Mouse (Mus musculus) forebrain, embryonic 15.5 days (tissue): Measurements from ENCODE around the gene Ube2r2. TPM values are rescaled to one million over a fixed set of nuclear protein-coding genes. Genes with fewer than 3 reads are reported as not detected.

Experiments
- ATAC-seq: fragments of 200-750 bp; cut with Nextera tagmentation; replicated peaks from 2 replicates; pipeline ENCODE4 v1.8.0; 2017; ENCODE audit warnings: mild to moderate bottlenecking, moderate TSS enrichment, moderate library complexity
- H3K27ac ChIP-seq: fragments of 300-500 bp; sonication (generic); replicated peaks from 2 replicates; pipeline ENCODE4 v1.5.1; 2015; ENCODE audit warnings: mild to moderate bottlenecking, inconsistent platforms
- H3K27me3 ChIP-seq: fragments of 300-500 bp; sonication (generic); 2 replicates; pipeline ENCODE4 v1.6.1; 2015; ENCODE audit warnings: inconsistent platforms
- H3K36me3 ChIP-seq: fragments of 300-500 bp; sonication (generic); 2 replicates; pipeline ENCODE4 v1.6.1; 2015; ENCODE audit warnings: mild to moderate bottlenecking, inconsistent platforms
- H3K4me1 ChIP-seq: fragments of 300-500 bp; sonication (generic); 2 replicates; pipeline ENCODE4 v1.6.1; 2015; ENCODE audit warnings: inconsistent platforms
- H3K4me2 ChIP-seq: fragments of 300-500 bp; sonication (generic); replicated peaks from 2 replicates; pipeline ENCODE4 v1.6.1; 2015; ENCODE audit warnings: mild to moderate bottlenecking, inconsistent platforms
- H3K4me3 ChIP-seq: fragments of 300-500 bp; sonication (generic); 2 replicates; pipeline ENCODE4 v1.5.1; 2015; ENCODE audit warnings: mild to moderate bottlenecking, inconsistent platforms
- H3K9ac ChIP-seq: fragments of 300-500 bp; sonication (generic); replicated peaks from 2 replicates; pipeline ENCODE4 v1.6.1; 2015; ENCODE audit warnings: mild to moderate bottlenecking, inconsistent platforms
- H3K9me3 ChIP-seq: fragments of 300-500 bp; sonication (generic); 2 replicates; pipeline ENCODE4 v1.6.1; 2016; ENCODE audit warnings: inconsistent platforms
- WGBS: fragments of 180-500 bp; shearing (Covaris S2); methylation state at CpG from one replicate; pipeline ENCODE4 v1.1.7; 2015; ENCODE audit warnings: mixed read lengths; 5-methylcytosine and 5-hydroxymethylcytosine counted together
- polyA plus RNA-seq: library from polyadenylated mRNA; unstranded; fragments of >200 nt; fragmentation: Nextera tagmentation; extraction: Ambion mirVana; gene quantifications from 2 replicates; pipeline ENCODE4 v1.2.1, GENCODE M21; 2015

Ube2r2 gene
- polyA plus RNA-seq, 1 experiment from 2014 or later: 67.1 TPM

- Histone ChIP-seq H3K9ac (no peak overlapping the region), H3K9me3 (no peaks in the 10 kb centered on the region), H3K27me3 (no peaks in the 10 kb centered on the region), H3K27ac (no peak overlapping the region), H3K36me3 (no peaks in the 10 kb centered on the region), H3K4me1 (0 out of 2 replicates have a peak, but pooled peaks cover 7% of the 10 kb centered on the region), H3K4me3 (no peak overlapping the region), H3K4me2 (no peak overlapping the region)
- 94% methylated on average over 7 of the region's 7 CpGs for WGBS
- ATAC-seq: no peak
Measured at GRCm38 (mm10) chr4:41151186-41151585, 15.6 kb downstream of the Ube2r2 start.

GRCm38 (mm10) chr4:41153146-41153545 lies 17.6 kb downstream of the Ube2r2 start:
- Histone ChIP-seq H3K9me3 (no peaks in the 10 kb centered on the region), H3K4me3 (no peak overlapping the region), H3K4me1 (0 out of 2 replicates have a peak, but pooled peaks cover 5% of the 10 kb centered on the region), H3K4me2 (no peak overlapping the region), H3K9ac (no peak overlapping the region), H3K36me3 (no peaks in the 10 kb centered on the region), H3K27ac (no peak overlapping the region), H3K27me3 (no peaks in the 10 kb centered on the region)
- ATAC-seq: no peak
- WGBS: 66% methylated on average over 3 of the region's 3 CpGs

DNA sequence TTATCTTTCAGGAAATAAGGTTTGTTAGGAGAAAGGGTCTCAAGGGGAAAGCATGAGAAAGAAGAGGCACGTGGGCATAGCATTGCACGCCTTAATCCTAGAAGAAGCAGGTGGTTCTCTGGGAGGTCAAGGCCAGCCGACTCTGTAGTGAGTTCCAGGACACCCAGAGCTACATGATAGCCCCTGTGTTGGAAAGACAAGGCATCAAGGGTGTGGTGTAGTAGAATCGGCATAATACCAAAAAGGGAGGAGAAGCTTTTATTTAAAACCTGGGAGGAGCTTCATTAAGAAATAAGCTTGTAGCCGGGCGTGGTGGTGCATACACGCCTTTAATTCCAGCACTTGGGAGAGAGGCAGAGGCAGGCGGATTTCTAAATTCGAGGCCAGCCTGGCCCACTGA lies 21.4 kb downstream of the Ube2r2 start:
- no peak overlapping the region for H3K4me2 ChIP-seq
- H3K27ac ChIP-seq: no peak overlapping the region
- no peak overlapping the region for H3K9ac ChIP-seq
- H3K9me3 ChIP-seq: no peaks in the 10 kb centered on the region
- H3K27me3 ChIP-seq: no peaks in the 10 kb centered on the region
- 0 out of 2 replicates have a peak, but pooled peaks cover 5% of the 10 kb centered on the region for H3K4me1 ChIP-seq
- no peaks in the 10 kb centered on the region for H3K36me3 ChIP-seq
- no peak for ATAC-seq
- WGBS: 88% methylated on average over 9 of the region's 9 CpGs
- no peak overlapping the region for H3K4me3 ChIP-seq

DNA sequence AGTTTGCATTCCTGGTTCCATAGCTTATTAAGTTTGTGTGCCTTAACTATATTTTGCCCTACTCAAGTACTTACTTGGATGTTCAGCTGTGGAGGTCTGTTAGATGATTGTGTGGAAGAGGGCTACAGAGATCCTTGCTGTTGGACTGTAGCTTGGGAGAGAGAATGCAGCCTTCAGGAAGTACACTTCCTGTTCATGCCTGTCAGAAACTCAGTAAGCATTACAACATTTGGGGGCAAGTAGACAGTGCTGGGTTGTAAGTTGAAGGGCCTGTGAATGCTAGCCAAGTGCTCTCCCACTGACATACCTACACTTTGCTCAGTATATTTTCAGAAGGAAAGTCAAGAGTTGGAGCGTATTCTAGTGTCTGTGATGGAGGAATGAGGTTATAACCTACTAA lies 22.7 kb downstream of the Ube2r2 start:
- 100% methylated on average over 1 of the region's 1 CpGs for WGBS
- H3K4me2 ChIP-seq: no peak overlapping the region
- ATAC-seq: no peak

DNA sequence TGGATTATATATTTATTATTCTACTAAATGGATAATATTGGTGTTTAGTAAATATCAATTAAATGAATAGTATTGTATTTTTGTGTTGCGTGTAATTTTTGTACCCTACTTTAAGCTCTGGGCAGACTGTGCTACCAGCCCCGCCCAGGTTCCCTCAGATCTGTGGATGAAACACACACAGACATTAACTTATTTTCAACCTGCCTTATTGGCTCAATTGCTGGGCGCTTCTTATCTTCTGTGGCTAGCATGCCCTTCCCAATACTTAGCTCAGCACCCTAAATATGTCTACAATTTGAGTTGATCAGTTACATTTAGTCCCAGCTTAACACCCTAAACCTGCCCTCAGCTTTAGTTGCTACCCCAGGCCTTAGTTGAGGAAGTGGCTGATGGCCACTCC lies 25.7 kb downstream of the Ube2r2 start:
- H3K27ac ChIP-seq: no peak overlapping the region
- H3K4me3 ChIP-seq: no peak overlapping the region
- no peak for ATAC-seq
- WGBS: 94% methylated on average over 3 of the region's 3 CpGs
- H3K9ac ChIP-seq: no peak overlapping the region
- H3K4me1 ChIP-seq: peaks cover 12% of the 10 kb centered on the region
- H3K4me2 ChIP-seq: no peak overlapping the region
- no peaks in the 10 kb centered on the region for H3K27me3 ChIP-seq
- H3K9me3 ChIP-seq: no peaks in the 10 kb centered on the region
- no peaks in the 10 kb centered on the region for H3K36me3 ChIP-seq

More for the DNA sequence above, 22.7 kb downstream of the Ube2r2 start:
- Histone ChIP-seq H3K4me1 (no peaks in the 10 kb centered on the region), H3K27ac (no peak overlapping the region), H3K9ac (no peak overlapping the region), H3K36me3 (no peaks in the 10 kb centered on the region), H3K4me3 (no peak overlapping the region), H3K27me3 (no peaks in the 10 kb centered on the region), H3K9me3 (no peaks in the 10 kb centered on the region)

DNA sequence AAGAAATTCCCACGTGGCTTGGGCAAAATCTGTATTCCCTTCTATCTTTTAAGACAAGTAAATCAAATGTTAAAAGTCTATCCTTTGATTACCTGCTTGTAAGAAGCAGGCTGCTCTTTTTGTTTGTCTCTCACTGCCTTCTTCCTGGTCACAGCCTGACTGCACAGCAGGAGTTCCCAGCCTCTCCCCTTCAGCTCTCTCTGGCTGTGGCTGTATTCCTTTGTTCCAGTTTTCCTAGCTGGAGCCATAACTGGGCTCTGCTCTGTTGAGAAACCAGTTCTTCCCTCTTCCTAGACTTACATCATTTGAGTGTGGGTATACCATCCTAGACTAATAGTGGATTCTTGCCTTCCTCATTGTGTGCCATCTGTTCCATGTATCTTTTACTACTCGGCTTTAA lies 29.4 kb downstream of the Ube2r2 start:
- Histone ChIP-seq H3K9me3 (no peaks in the 10 kb centered on the region), H3K4me2 (no peak overlapping the region), H3K27me3 (no peaks in the 10 kb centered on the region), H3K36me3 (peaks cover 7% of the 10 kb centered on the region), H3K27ac (peak overlapping the region; percentile 67), H3K4me1 (peaks cover 15% of the 10 kb centered on the region), H3K4me3 (no peak overlapping the region), H3K9ac (no peak overlapping the region)
- no peak for ATAC-seq
- WGBS: 14% methylated on average over 2 of the region's 2 CpGs

- Histone ChIP-seq H3K27me3 (no peaks in the 10 kb centered on the region), H3K27ac (peak overlapping the region; percentile 67), H3K4me1 (peaks cover 15% of the 10 kb centered on the region), H3K9ac (no peak overlapping the region), H3K9me3 (no peaks in the 10 kb centered on the region), H3K36me3 (peaks cover 7% of the 10 kb centered on the region), H3K4me3 (no peak overlapping the region), H3K4me2 (no peak overlapping the region)
- 61% methylated on average over 6 of the region's 6 CpGs for WGBS
- peak; percentile 57 for ATAC-seq
Measured at GRCm38 (mm10) chr4:41165693-41166475, 30.3 kb downstream of the Ube2r2 start.

DNA sequence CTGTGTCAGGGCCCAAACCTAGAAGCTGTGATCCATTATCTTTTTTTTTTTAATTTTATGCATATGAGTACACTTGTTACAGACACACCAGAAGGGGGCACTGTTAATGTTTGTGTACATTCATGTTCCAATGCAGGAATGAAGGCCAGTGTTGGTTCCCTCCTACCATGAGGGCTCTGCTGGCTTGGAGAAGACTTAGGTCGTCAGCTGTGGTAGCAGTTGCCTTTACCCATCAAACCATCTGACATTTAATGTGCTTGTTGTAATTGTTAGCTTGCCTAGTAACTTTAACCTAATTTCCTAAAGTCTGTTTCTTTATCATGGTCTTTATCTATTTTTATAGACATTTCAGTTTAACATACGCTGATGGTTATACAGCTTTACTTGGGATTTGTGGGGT lies 35.4 kb downstream of the Ube2r2 start:
- H3K9me3 ChIP-seq: no peaks in the 10 kb centered on the region

DNA sequence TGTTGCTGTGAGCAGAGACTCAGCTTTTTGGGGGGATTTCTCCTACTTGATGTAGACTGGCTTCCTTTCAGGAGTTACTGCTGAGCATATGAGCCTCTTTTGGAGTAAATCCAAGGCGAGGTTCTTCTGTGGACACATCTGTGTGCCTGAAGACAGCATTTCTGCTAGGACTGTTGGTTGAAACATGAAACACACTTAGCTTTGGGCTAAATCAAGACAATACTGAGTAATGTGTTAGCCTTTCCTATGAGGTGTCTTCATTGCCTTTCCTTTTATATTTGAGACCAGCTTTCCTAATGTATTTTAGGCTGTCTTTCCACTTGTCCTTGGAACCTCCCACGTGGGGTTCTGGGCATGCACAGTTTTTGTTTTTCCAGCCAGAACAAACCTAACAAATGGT lies 39.1 kb downstream of the Ube2r2 start:
- no peak overlapping the region for H3K9ac ChIP-seq
- H3K36me3 ChIP-seq: peaks cover 16% of the 10 kb centered on the region
- no peak overlapping the region for H3K27ac ChIP-seq
- no peaks in the 10 kb centered on the region for H3K9me3 ChIP-seq
- WGBS: 79% methylated on average over 2 of the region's 2 CpGs
- no peak overlapping the region for H3K4me2 ChIP-seq
- H3K27me3 ChIP-seq: no peaks in the 10 kb centered on the region
- H3K4me1 ChIP-seq: 0 out of 2 replicates have a peak, but pooled peaks cover 2% of the 10 kb centered on the region
- H3K4me3 ChIP-seq: no peak overlapping the region
- ATAC-seq: no peak

More for the DNA sequence above, 35.4 kb downstream of the Ube2r2 start:
- no peak overlapping the region for H3K4me2 ChIP-seq
- ATAC-seq: no peak
- H3K4me3 ChIP-seq: no peak overlapping the region
- peaks cover 14% of the 10 kb centered on the region for H3K36me3 ChIP-seq
- no peak overlapping the region for H3K9ac ChIP-seq
- H3K4me1 ChIP-seq: 0 out of 2 replicates have a peak, but pooled peaks cover 7% of the 10 kb centered on the region
- H3K27me3 ChIP-seq: no peaks in the 10 kb centered on the region
- whole genome bisulfite sequencing: 83% methylated on average over 2 of the region's 2 CpGs
- no peak overlapping the region for H3K27ac ChIP-seq

- Histone ChIP-seq H3K4me2 (no peak overlapping the region), H3K4me3 (no peak overlapping the region), H3K36me3 (peaks cover 34% of the 10 kb centered on the region), H3K9ac (no peak overlapping the region), H3K27ac (no peak overlapping the region), H3K27me3 (no peaks in the 10 kb centered on the region), H3K9me3 (no peaks in the 10 kb centered on the region), H3K4me1 (no peaks in the 10 kb centered on the region)
- WGBS: 80% methylated on average over 15 of the region's 15 CpGs
- peak; percentile 43; the same call in 1 of the 2 replicates for ATAC-seq
Measured at GRCm38 (mm10) chr4:41179825-41180725, 44.5 kb downstream of the Ube2r2 start.

DNA sequence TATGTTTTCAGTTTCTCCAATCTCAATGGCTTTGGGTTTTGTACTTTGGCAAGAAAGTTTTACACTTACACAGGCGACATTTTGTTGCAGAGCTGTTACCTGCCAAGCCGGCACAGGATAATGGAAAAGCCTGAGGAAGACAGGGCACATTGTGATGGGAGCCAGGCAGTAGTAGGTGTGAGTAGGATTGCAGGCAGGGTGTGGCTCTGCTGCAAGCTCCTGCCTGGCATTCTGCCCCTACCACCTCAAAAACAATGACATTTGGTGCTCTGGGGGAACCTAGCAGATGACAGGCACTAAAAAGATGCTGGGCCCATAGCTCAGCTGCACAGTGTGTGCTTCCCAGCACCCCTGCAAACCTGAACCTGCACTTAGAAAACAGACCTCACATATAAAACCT lies 54.3 kb downstream of the Ube2r2 start:
- H3K36me3 ChIP-seq: peaks cover 51% of the 10 kb centered on the region
- H3K27me3 ChIP-seq: no peaks in the 10 kb centered on the region
- 0 out of 2 replicates have a peak overlapping the region, but pooled peaks have one; percentile 29 for H3K27ac ChIP-seq
- 92% methylated on average over 2 of the region's 2 CpGs for WGBS
- H3K9ac ChIP-seq: no peak overlapping the region
- no peak overlapping the region for H3K4me2 ChIP-seq
- ATAC-seq: no peak
- no peak overlapping the region for H3K4me3 ChIP-seq
- no peaks in the 10 kb centered on the region for H3K4me1 ChIP-seq
- no peaks in the 10 kb centered on the region for H3K9me3 ChIP-seq
